Mouse (Mus musculus): ENCODE data around the gene Sowahc.

GRCm38 (mm10) chr10:59251980-59252379 lies 30.2 kb downstream of the Sowahc start:
- TF ChIP-seq CTCF (conservative IDR thresholded peaks at IDR 0.05; ENCODE audit: low read length) (no peak), NANOG (IDR thresholded peaks at IDR 0.05; ENCODE audit: borderline replicate concordance, low read length) (no peak)

All from E14TG2a.4 (cell line).